Mouse (Mus musculus) T-helper 1 cell (primary cell): ENCODE measurements at regions not wholly inside any gene's neighbourhood (a gene's known extent, or its start where the extent isn't known, plus 50 kb on each side); places are given as distances from the start of the nearest gene placed in this dataset.

ENCODE experiments used
- in situ Hi-C: fragments of 300-600 bp; cut with MboI, MseI; formaldehyde crosslinking; loops from one replicate; pipeline ENCODE4 v1.15.1; 2025; ENCODE audit warnings: high pct_unique_total_duplicates

- in situ Hi-C loops: no loop called here
Observed at GRCm38 (mm10) chrX:109811824-109812223, 615.3 kb downstream of the Gm6377 start.

- in situ Hi-C loops: no loop called here
Observed at GRCm38 (mm10) chrX:109842020-109842419, 645.5 kb downstream of the Gm6377 start.

DNA sequence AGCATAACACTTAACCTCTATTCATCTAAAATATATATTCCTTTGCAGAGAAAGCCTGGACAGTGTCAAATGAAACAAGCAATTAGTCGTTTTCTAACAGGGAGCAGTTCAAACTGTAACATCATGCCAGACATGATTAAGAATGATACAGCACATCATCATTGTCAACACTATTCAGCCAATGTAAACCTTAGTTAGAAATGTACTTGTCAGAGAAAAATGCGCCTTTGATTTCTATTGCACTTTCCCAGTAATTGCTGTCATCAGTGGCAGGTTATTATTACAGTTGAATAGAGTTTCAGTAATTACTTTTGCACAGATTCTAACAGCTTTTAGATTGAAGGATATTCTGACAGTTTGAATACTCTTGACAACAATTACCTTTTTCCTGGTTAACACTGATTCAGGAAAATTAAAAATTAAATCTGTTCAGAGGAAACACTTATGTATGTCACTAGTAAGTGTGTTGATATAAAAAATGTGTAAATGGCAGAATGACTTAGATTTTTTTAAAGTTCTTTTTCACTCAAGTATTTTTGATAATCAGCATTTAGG lies 648.6 kb downstream of the Gm6377 start:
- in situ Hi-C loops: no loop called here

GRCm38 (mm10) chrX:109885572-109885971 lies 689.0 kb downstream of the Gm6377 start:
- in situ Hi-C loops: no loop called here

GRCm38 (mm10) chrX:109900077-109900476 lies 703.5 kb downstream of the Gm6377 start:
- in situ Hi-C loops: loop anchor here (10.0 kb wide), 1 partner anchor 325 kb away; no protein-coding TSS in a partner anchor

GRCm38 (mm10) chrX:109931130-109931529 lies 734.6 kb downstream of the Gm6377 start:
- in situ Hi-C loops: no loop called here

GRCm38 (mm10) chrX:109954533-109954932 lies 758.0 kb downstream of the Gm6377 start:
- in situ Hi-C loops: no loop called here

DNA sequence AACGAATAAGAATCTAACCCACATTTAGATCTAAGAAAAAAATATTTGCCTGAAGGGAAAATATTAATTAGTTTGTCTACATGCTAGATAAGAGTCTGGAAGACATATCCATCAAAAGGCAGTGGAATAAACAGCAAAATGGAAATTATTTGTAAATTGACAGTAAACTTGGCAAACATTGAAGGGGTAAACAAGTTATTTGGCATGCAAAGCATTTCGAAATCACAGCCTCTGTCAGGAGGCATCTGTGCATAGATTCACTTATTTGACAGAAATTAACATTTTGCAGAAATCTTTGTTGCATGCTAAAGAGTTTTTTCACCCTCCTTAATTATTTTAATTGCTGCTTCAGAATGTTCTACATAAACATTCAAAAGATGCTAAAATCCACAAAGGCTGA lies 773.3 kb downstream of the Gm6377 start:
- in situ Hi-C loops: no loop called here

DNA sequence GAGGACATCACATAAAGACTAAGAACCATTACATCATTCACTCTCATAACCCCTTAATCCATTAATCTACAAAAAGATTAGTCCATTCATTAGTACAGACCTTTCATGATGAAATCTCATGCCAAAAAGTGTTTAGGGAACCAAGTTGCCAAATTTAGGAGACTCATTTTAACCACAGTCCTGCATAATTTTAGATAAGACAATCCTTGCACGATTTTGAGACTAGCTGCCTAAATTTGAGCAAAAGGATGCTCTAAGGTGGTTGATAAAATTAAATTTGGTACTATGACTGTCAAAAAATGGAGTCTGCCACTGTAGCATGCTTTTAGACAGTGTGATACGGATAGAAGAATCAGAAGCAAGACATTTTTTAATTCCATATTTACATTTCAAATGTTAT lies 808.7 kb downstream of the Gm6377 start:
- in situ Hi-C loops: no loop called here
